Mouse (Mus musculus) stomach, postnatal 0 days (tissue): ENCODE measurements around the gene Cyp27b1.

Source experiments
- CTCF ChIP-seq: IDR thresholded peaks from 2 replicates; pipeline ENCODE4 v1.5.1; 2016; ENCODE audit warnings: antibody characterized with exemption, low read depth, mild to moderate bottlenecking, moderate library complexity
- EP300 ChIP-seq: optimal IDR thresholded peaks from 2 replicates; pipeline ENCODE3; 2016; ENCODE audit warnings: antibody characterized with exemption

DNA sequence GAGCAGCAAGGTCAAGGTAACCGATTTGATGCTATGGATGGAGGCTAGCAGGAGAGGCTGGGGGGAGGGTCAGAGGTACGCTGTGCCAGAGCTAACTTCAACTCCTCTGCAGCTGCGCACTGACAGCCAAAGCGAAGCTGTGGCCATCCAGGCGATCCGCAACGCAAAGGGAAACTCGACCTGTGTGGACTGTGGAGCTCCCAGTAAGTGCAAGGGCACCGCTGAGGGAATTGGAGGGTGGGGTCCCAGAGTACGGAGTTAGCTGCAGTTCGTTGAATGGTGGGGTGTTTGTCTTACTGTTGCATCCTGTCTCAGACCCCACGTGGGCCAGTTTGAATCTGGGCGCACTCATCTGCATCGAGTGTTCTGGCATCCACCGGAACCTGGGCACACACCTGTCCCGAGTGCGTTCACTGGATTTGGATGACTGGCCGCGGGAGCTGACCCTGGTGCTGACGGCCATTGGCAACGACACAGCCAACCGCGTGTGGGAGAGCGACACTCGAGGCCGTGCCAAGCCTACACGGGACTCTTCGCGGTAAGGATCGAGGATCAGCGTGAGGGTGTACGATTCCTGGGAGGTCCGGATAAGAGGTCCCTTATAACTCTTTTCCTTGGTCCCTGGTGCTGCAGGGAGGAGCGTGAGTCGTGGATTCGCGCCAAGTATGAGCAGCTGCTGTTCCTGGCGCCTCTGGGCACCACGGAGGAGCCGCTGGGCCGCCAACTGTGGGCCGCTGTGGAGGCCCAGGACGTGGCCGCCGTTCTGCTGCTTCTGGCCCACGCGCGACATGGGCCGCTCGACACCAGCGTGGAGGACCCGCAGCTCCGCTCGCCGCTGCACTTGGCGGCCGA, 42.7 kb downstream of the Cyp27b1 start:
- no peak for TF ChIP-seq CTCF
- TF ChIP-seq EP300, result no peak
